Mouse (Mus musculus) liver, adult (tissue): ENCODE results near the gene Psma1.

Source experiments
- GATA4 ChIP-seq: IDR thresholded peaks from 2 replicates; pipeline ENCODE4 v1.6.1; 2014; ENCODE audit warnings: mild to moderate bottlenecking, low read length; ENCODE audit not compliant: insufficient replicate concordance

Gene Psma1

GRCm38 (mm10) chr7:114291461-114292335, 15.8 kb upstream of the Psma1 start:
- TF ChIP-seq GATA4, result peak; percentile 33; the same call in 1 of the 2 replicates

- TF ChIP-seq GATA4, result no peak
Measured at GRCm38 (mm10) chr7:114290078-114290506, 14.2 kb upstream of the Psma1 start.

- no peak for TF ChIP-seq GATA4
Measured at GRCm38 (mm10) chr7:114284296-114284910, 8.5 kb upstream of the Psma1 start.

DNA sequence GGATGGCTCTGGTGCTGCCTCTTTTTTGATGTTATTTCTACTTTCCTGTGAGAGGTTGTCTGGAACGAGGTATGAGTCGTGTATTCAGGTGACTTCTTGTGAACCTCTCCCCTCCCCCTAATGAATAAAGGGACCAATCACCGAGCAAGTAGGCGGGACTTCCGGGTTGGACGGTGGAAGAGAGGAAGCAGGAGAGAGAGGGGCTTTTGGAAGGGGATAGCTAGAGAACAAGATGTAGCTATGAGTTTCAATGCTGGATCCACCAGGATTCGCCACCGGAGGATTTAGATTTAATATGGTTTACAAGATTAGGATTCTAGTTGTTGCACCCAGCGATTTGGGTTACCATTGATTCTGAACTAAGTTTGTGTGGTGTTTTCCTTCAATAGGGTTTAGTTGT, 7.1 kb upstream of the Psma1 start:
- no peak for TF ChIP-seq GATA4

DNA sequence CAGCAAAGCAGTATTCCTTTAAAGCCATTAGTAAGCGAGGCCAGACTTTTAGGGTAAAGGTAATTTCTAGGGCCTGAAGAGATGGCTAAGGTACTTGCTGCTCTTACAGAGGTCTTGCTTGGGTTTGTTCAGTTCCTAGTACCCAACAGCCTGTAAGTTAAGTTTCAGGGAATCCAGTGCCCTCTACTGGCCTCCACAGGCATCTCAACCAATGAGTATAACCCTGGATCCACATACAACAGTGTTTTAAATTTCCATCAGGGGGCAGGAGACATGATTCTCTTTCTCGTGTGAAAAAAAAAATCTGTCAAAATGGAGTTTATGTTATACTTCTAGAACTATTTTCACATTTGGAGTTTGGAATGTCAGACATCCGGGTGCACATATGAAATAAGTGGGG, 5.8 kb upstream of the Psma1 start:
- no peak for TF ChIP-seq GATA4

DNA sequence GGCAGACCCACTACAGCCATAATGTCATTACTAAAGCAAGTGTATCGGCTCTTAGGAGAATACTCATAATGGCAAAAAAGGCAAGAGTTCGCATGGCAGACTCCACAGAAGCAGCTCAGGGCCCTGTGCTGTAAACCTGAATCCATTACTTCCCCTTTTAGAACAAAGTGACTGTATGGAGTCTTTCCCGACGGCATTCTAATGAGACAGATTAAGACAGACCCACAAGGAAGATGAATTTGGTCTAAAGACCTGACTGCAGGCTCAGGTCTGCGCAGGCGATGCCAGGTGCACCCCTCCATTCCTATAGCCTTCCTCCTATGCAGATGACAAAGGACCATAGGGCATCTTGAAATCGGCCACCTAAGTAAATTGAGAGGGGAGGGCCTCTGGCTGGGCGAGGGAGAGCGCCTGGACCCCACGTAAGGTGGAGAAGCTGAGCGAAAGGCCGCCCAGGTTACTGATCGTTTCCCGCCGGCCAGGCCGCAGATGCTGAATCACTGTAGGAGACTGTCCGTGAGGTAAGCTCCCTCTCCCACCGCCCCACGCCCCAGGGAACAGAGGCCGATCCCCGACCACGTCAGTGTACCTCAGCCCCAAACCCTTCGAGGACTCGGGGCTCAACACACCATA, 430 bp downstream of the Psma1 start:
- TF ChIP-seq GATA4, result no peak

DNA sequence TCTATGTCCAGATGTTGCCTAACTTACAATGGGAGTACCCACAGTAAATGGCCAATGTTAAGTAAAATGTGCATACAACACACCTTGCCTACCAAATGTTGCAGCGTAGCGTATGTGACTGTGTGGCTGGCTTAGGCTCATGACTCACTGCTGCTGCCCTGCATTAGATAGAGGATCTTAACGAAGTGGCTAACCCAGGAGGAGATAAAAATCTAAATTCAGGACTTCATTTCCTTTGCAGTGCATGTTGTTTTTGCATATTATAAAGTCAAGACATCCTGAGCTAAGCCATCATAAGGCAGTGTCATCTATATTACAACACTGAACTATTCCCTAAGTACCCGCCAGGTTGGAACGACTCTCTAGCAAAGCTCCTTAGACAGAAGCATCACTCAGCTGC, 7.5 kb downstream of the Psma1 start:
- no peak for TF ChIP-seq GATA4

- TF ChIP-seq GATA4, result no peak
Measured at GRCm38 (mm10) chr7:114253885-114254833, 21.8 kb downstream of the Psma1 start, which contains the start of gene Copb1. Gene Copb1 (minus strand): TSS chr7:114254711.

GRCm38 (mm10) chr7:114251684-114252083, 24.2 kb downstream of the Psma1 start:
- TF ChIP-seq GATA4, result no peak

GRCm38 (mm10) chr7:114233980-114234379, 41.9 kb downstream of the Psma1 start:
- TF ChIP-seq GATA4, result no peak

DNA sequence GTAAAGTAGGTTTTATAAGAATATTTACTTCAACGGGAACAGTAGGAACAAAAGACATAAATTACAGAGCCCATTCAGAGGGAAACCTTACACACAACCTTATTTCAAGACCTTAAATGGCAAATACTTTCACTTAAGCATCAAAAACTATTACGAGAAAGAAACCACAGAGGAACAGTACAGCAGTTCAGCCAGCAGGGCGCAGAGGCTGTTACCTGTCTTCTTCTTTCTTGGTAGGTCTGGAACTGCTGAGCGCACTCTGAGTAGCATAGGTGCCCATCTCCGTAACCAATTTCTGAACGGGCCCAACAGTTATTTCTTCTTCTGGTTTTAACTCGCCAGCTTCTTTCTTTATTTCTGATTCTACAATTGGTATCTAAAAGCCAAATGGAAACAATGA, 42.9 kb downstream of the Psma1 start:
- TF ChIP-seq GATA4, result no peak

DNA sequence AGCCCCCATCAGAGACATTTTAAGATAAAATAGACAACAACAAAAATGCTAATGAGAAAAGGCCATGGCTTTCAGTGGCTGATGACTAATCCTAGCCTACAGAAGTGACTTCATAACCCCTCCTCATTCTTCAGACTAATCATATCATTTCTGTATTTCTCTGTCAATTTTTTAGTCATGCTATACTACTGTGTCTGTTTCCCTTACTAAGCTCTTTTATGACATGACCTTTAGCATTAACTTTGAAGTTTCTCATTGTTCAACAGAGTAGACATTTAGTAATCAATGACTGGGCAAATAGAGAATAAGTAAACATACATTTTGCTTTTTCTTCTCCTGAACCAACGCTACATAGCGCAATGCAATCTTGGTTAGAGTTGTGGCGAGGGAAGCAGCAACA, 44.1 kb downstream of the Psma1 start:
- no peak for TF ChIP-seq GATA4

GRCm38 (mm10) chr7:114226521-114226920, 49.4 kb downstream of the Psma1 start:
- no peak for TF ChIP-seq GATA4

DNA sequence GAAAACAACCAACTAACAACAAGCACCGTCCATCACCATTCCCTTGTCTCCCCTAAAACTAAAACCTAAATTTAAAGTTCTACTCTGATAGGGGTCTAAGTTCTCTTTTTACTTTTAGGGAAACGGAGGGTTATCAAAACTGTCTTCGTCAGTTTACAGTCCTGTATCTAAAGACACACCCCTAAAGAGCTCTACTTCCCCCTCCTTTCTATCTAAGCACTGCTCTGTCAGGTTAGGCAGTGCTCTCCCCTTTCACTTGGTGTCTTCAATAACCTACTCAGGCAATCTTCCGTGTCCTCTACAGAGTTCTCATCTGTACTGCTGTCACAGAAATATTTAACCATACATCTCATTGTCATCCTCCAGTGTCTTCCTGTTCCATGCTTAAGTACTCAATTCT, 55.5 kb downstream of the Psma1 start:
- no peak for TF ChIP-seq GATA4

DNA sequence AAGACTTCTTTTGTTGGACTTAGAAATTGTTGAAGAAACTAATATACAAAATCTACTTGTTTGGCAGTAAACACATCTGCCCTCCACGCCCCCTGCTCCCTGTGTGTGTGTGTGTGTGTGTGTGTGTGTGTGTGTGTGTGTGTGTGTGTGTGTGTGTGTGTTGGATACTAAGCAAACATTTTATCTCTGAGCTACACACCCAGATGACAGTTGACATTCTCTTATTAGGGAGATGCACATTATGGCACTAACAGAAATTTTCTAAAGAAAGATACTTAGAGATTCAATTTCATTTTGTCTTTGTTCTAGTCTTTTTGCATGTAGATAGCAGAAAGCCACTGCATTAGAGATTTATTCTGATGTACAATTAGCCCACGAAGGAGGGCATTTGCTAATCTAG, 59.0 kb downstream of the Psma1 start:
- TF ChIP-seq GATA4, result no peak
